Mouse (Mus musculus): Measurements from ENCODE around the gene 4931422A03Rik. TPM values are rescaled to one million over a fixed set of nuclear protein-coding genes. Genes with fewer than 3 reads are reported as not detected.

4931422A03Rik gene
- total RNA-seq, 2 experiments from 2014 or later, result not detected

- intact Hi-C loops (cut with DNase I), result no loop called here
- no peak for DNase-seq
Measured at GRCm38 (mm10) chr2:103945571-103946092, 82.5 kb downstream of the 4931422A03Rik start.

- no peak for DNase-seq
- intact Hi-C loops (cut with DNase I), result no loop called here
Measured at GRCm38 (mm10) chr2:103944859-103945258, 83.3 kb downstream of the 4931422A03Rik start.

- intact Hi-C loops (cut with DNase I), result no loop called here
- DNase-seq, result no peak
Measured at GRCm38 (mm10) chr2:103941085-103941484, 87.1 kb downstream of the 4931422A03Rik start.

- no peak for DNase-seq
- intact Hi-C loops (cut with DNase I), result no loop called here
Measured at GRCm38 (mm10) chr2:103939003-103939402, 89.2 kb downstream of the 4931422A03Rik start.

GRCm38 (mm10) chr2:103938573-103938972, 89.6 kb downstream of the 4931422A03Rik start:
- intact Hi-C loops (cut with DNase I), result no loop called here
- DNase-seq, result no peak

GRCm38 (mm10) chr2:103937670-103938069, 90.5 kb downstream of the 4931422A03Rik start:
- DNase-seq, result no peak
- intact Hi-C loops (cut with DNase I), result no loop called here

- intact Hi-C loops (cut with DNase I), result no loop called here
Measured at GRCm38 (mm10) chr2:103936666-103937065, 91.5 kb downstream of the 4931422A03Rik start.

GRCm38 (mm10) chr2:103935691-103936435, 92.3 kb downstream of the 4931422A03Rik start:
- intact Hi-C loops (cut with DNase I), result loop anchor here (2.0 kb wide), 1 partner anchor 33 kb away; no protein-coding TSS in a partner anchor
- DNase-seq, result no peak

More at GRCm38 (mm10) chr2:103936666-103937065, 91.5 kb downstream of the 4931422A03Rik start:
- no peak for DNase-seq

- intact Hi-C loops (cut with DNase I), result loop anchor here (2.0 kb wide), 1 partner anchor 34 kb away; no protein-coding TSS in a partner anchor
- DNase-seq, result no peak
Measured at GRCm38 (mm10) chr2:103934670-103935069, 93.5 kb downstream of the 4931422A03Rik start.

GRCm38 (mm10) chr2:103934270-103934669, 93.9 kb downstream of the 4931422A03Rik start:
- no peak for DNase-seq
- intact Hi-C loops (cut with DNase I), result loop anchor here (2.0 kb wide), 1 partner anchor 35 kb away; no protein-coding TSS in a partner anchor

- DNase-seq, result no peak
Measured at GRCm38 (mm10) chr2:103932480-103932879, 95.7 kb downstream of the 4931422A03Rik start.

GRCm38 (mm10) chr2:103932025-103932424, 96.1 kb downstream of the 4931422A03Rik start:
- DNase-seq, result peak; percentile 16 to 22
- intact Hi-C loops (cut with DNase I), result no loop called here

More at GRCm38 (mm10) chr2:103932480-103932879, 95.7 kb downstream of the 4931422A03Rik start:
- intact Hi-C loops (cut with DNase I), result no loop called here

GRCm38 (mm10) chr2:103931511-103931911, 96.7 kb downstream of the 4931422A03Rik start:
- intact Hi-C loops (cut with DNase I), result no loop called here
- DNase-seq, result peak; percentile 51 to 58

- DNase-seq, result peak; percentile 19 to 46
- intact Hi-C loops (cut with DNase I), result no loop called here
Measured at GRCm38 (mm10) chr2:103930306-103931019, 97.7 kb downstream of the 4931422A03Rik start.

GRCm38 (mm10) chr2:103927610-103928145, 100.5 kb downstream of the 4931422A03Rik start:
- intact Hi-C loops (cut with DNase I), result no loop called here
- peak; percentile 44 to 51 for DNase-seq

GRCm38 (mm10) chr2:103926586-103927113, 101.5 kb downstream of the 4931422A03Rik start:
- intact Hi-C loops (cut with DNase I), result no loop called here
- DNase-seq, result no peak

GRCm38 (mm10) chr2:103919488-103919887, 108.7 kb downstream of the 4931422A03Rik start:
- no peak for DNase-seq
- intact Hi-C loops (cut with DNase I), result no loop called here

GRCm38 (mm10) chr2:103918375-103918774, 109.8 kb downstream of the 4931422A03Rik start:
- no peak for DNase-seq
- intact Hi-C loops (cut with DNase I), result no loop called here

- DNase-seq, result no peak
- intact Hi-C loops (cut with DNase I), result no loop called here
Measured at GRCm38 (mm10) chr2:103917375-103917774, 110.8 kb downstream of the 4931422A03Rik start.
